Mouse (Mus musculus) embryo, embryonic 10 days (tissue): ENCODE results near the gene Phf13.

Source experiments
- DNase-seq: peaks from one replicate; pipeline ENCODE4 v3.0.0-alpha.2; 2015; ENCODE audit warnings: low spot score

The Phf13 gene

GRCm38 (mm10) chr4:151992091-151992490, 4.0 kb downstream of the Phf13 start:
- DNase-seq: no peak

GRCm38 (mm10) chr4:151989110-151989488, 7.0 kb downstream of the Phf13 start:
- DNase-seq: no peak

- peak; percentile 77 for DNase-seq
These were observed 7.5 kb downstream of the Phf13 start, which contains the start of gene Thap3 for GRCm38 (mm10) chr4:151988342-151989109. TSS of gene Thap3 (minus strand) at chr4:151988997.

- peak; percentile 19 for DNase-seq
These were observed 8.1 kb downstream of the Phf13 start for GRCm38 (mm10) chr4:151988014-151988341.

- DNase-seq: no peak
These were observed 9.4 kb downstream of the Phf13 start for GRCm38 (mm10) chr4:151986650-151987049.

- DNase-seq: no peak
These were observed 10.2 kb downstream of the Phf13 start for GRCm38 (mm10) chr4:151985886-151986285.

- peak; percentile 43 for DNase-seq
These were observed 12.5 kb downstream of the Phf13 start for GRCm38 (mm10) chr4:151983560-151983959.

- no peak for DNase-seq
These were observed 13.0 kb downstream of the Phf13 start for GRCm38 (mm10) chr4:151983043-151983442.

- DNase-seq: peak; percentile 88
These were observed 14.7 kb downstream of the Phf13 start for GRCm38 (mm10) chr4:151981363-151981762.

GRCm38 (mm10) chr4:151980699-151981098, 15.4 kb downstream of the Phf13 start:
- DNase-seq: no peak

- peak; percentile 84 for DNase-seq
These were observed 18.3 kb downstream of the Phf13 start for GRCm38 (mm10) chr4:151977748-151978147.

- peak; percentile 31 for DNase-seq
These were observed 20.6 kb downstream of the Phf13 start for GRCm38 (mm10) chr4:151975441-151975840.

- DNase-seq: peak; percentile 68
These were observed 23.7 kb downstream of the Phf13 start for GRCm38 (mm10) chr4:151972221-151972967.

- no peak for DNase-seq
These were observed 27.7 kb downstream of the Phf13 start for GRCm38 (mm10) chr4:151968204-151968921.

GRCm38 (mm10) chr4:151962817-151963216, 33.2 kb downstream of the Phf13 start:
- no peak for DNase-seq

- no peak for DNase-seq
These were observed 35.6 kb downstream of the Phf13 start for GRCm38 (mm10) chr4:151960513-151960854.

GRCm38 (mm10) chr4:151959849-151960512, 36.1 kb downstream of the Phf13 start:
- DNase-seq: no peak

GRCm38 (mm10) chr4:151957584-151958315, 38.3 kb downstream of the Phf13 start:
- no peak for DNase-seq

- no peak for DNase-seq
These were observed 40.3 kb downstream of the Phf13 start for GRCm38 (mm10) chr4:151955791-151956190.

- no peak for DNase-seq
These were observed 42.8 kb downstream of the Phf13 start for GRCm38 (mm10) chr4:151953209-151953608.
